Mouse (Mus musculus) liver, embryonic 15.5 days (tissue): ENCODE measurements around the gene Elovl2. TPM values are rescaled to one million over a fixed set of nuclear protein-coding genes. Genes with fewer than 3 reads are reported as not detected.

ENCODE experiments used
- ATAC-seq: fragments of 200-750 bp; cut with Nextera tagmentation; 2 replicates; pipeline ENCODE4 v1.8.0; 2017; ENCODE audit warnings: moderate number of reproducible peaks, mild to moderate bottlenecking, moderate library complexity; ENCODE audit not compliant: insufficient read depth
- H3K27ac ChIP-seq: fragments of 300-500 bp; sonication (generic); replicated peaks from 2 replicates; pipeline ENCODE4 v1.5.1; 2015; ENCODE audit warnings: mild to moderate bottlenecking, inconsistent platforms
- H3K27me3 ChIP-seq: fragments of 300-500 bp; sonication (generic); 2 replicates; pipeline ENCODE4 v1.6.1; 2015; ENCODE audit warnings: mild to moderate bottlenecking, inconsistent platforms
- H3K36me3 ChIP-seq: fragments of 300-500 bp; sonication (generic); replicated peaks from 2 replicates; pipeline ENCODE4 v1.6.1; 2015; ENCODE audit warnings: moderate library complexity, mild to moderate bottlenecking, inconsistent platforms
- H3K4me1 ChIP-seq: fragments of 300-500 bp; sonication (generic); replicated peaks from 2 replicates; pipeline ENCODE4 v1.6.1; 2015; ENCODE audit warnings: inconsistent platforms
- H3K4me2 ChIP-seq: fragments of 300-500 bp; sonication (generic); 2 replicates; pipeline ENCODE4 v1.6.1; 2015; ENCODE audit warnings: moderate library complexity, mild to moderate bottlenecking, inconsistent platforms
- H3K4me3 ChIP-seq: fragments of 300-500 bp; sonication (generic); replicated peaks from 2 replicates; pipeline ENCODE4 v1.5.1; 2015; ENCODE audit warnings: mild to moderate bottlenecking, inconsistent platforms
- H3K9ac ChIP-seq: fragments of 300-500 bp; sonication (generic); 2 replicates; pipeline ENCODE4 v1.6.1; 2015; ENCODE audit warnings: moderate library complexity, mild to moderate bottlenecking, inconsistent platforms
- H3K9me3 ChIP-seq: fragments of 300-500 bp; sonication (generic); replicated peaks from 2 replicates; pipeline ENCODE4 v1.6.1; 2016; ENCODE audit warnings: inconsistent platforms
- WGBS: fragments of 180-500 bp; shearing (Covaris S2); methylation state at CpG from one replicate; pipeline ENCODE4 v1.1.7; 2015; ENCODE audit warnings: mixed read lengths; ENCODE audit not compliant: insufficient replicate concordance; 5-methylcytosine and 5-hydroxymethylcytosine counted together
- polyA plus RNA-seq: library from polyadenylated mRNA; unstranded; fragments of >200 nt; fragmentation: Nextera tagmentation; extraction: Ambion mirVana; gene quantifications from 2 replicates; pipeline ENCODE4 v1.2.1, GENCODE M21; 2015

Elovl2 gene
- polyA plus RNA-seq, 1 experiment from 2014 or later: 42.5 TPM

GRCm38 (mm10) chr13:41134901-41135300, 85.3 kb downstream of the Elovl2 start:
- Histone ChIP-seq H3K27ac (no peak overlapping the region), H3K9ac (no peak overlapping the region), H3K9me3 (no peaks in the 10 kb centered on the region), H3K4me2 (no peak overlapping the region), H3K4me1 (no peaks in the 10 kb centered on the region), H3K36me3 (no peaks in the 10 kb centered on the region), H3K4me3 (no peak overlapping the region), H3K27me3 (0 out of 2 replicates have a peak, but pooled peaks cover 3% of the 10 kb centered on the region)
- ATAC-seq: no peak
- 4% methylated on average over 6 of the region's 6 CpGs for WGBS

Other genes with a start within 250 kb of the Elovl2 start
- 53.5 and 56.0 TPM in 2 replicates for gene Pak1ip1, start 219.4 kb downstream of the Elovl2 start, polyA plus RNA-seq
- 670 and 685 TPM in 2 replicates for gene Tmem14c, start 204.1 kb downstream of the Elovl2 start, polyA plus RNA-seq
- gene Mak, start 140.7 kb downstream of the Elovl2 start, polyA plus RNA-seq: 0.10 and 0.31 TPM in 2 replicates
- not detected in 2 replicates for gene Gcm2, start 109.4 kb downstream of the Elovl2 start, polyA plus RNA-seq
- gene Sycp2l, start 106.1 kb downstream of the Elovl2 start, polyA plus RNA-seq: not detected in 2 replicates
- 4.1 and 4.6 TPM in 2 replicates for gene Smim13, start 29.4 kb upstream of the Elovl2 start, polyA plus RNA-seq
- not detected in 2 replicates for gene Gm17364, start 53.6 kb upstream of the Elovl2 start, polyA plus RNA-seq